Mouse (Mus musculus) intestine, postnatal 0 days (tissue): ENCODE data around the gene 4930518I15Rik. TPM values are rescaled to one million over a fixed set of nuclear protein-coding genes. Genes with fewer than 3 reads are reported as not detected.
"Not testable (repeated sequence)": the region's sequence is repeated elsewhere in the genome, so short reads cannot be mapped to it uniquely, and the experiment has no call there.

Experiments
- ATAC-seq: fragments of 200-750 bp; cut with Nextera tagmentation; 2 replicates; pipeline ENCODE4 v1.8.0; 2017; ENCODE audit warnings: mild to moderate bottlenecking, moderate TSS enrichment, moderate library complexity
- H3K27ac ChIP-seq: fragments of 300-500 bp; sonication (generic); 2 replicates; pipeline ENCODE4 v1.5.1; 2014; ENCODE audit warnings: mild to moderate bottlenecking, low read depth, low read length, moderate library complexity
- H3K27me3 ChIP-seq: fragments of 300-500 bp; sonication (generic); replicated peaks from 2 replicates; pipeline ENCODE4 v1.6.1; 2014; ENCODE audit warnings: low read length, mixed read lengths; ENCODE audit not compliant: control insufficient read depth, insufficient read depth
- H3K36me3 ChIP-seq: fragments of 300-500 bp; sonication (generic); 2 replicates; pipeline ENCODE4 v1.6.1; 2014; ENCODE audit warnings: mild to moderate bottlenecking, moderate library complexity; ENCODE audit not compliant: control insufficient read depth, insufficient read depth
- H3K4me1 ChIP-seq: fragments of 300-500 bp; sonication (generic); replicated peaks from 2 replicates; pipeline ENCODE4 v1.6.1; 2014; ENCODE audit warnings: antibody characterized with exemption, low read length, mixed read lengths; ENCODE audit not compliant: control insufficient read depth, insufficient read depth
- H3K4me2 ChIP-seq: fragments of 300-500 bp; sonication (generic); replicated peaks from 2 replicates; pipeline ENCODE4 v1.6.1; 2014; ENCODE audit warnings: low read depth, mild to moderate bottlenecking, moderate library complexity
- H3K4me3 ChIP-seq: fragments of 300-500 bp; sonication (generic); 2 replicates; pipeline ENCODE4 v1.5.1; 2014; ENCODE audit warnings: low read depth, low read length
- H3K9ac ChIP-seq: fragments of 300-500 bp; sonication (generic); 2 replicates; pipeline ENCODE4 v1.6.1; 2014; ENCODE audit warnings: mild to moderate bottlenecking, low read depth, low read length
- H3K9me3 ChIP-seq: fragments of 300-500 bp; sonication (generic); 2 replicates; pipeline ENCODE4 v1.6.1; 2016; ENCODE audit warnings: mixed run types; ENCODE audit not compliant: control insufficient read depth
- CTCF ChIP-seq: sonication (generic); IDR thresholded peaks from 2 replicates; pipeline ENCODE4 v1.5.1; 2016; ENCODE audit warnings: low read depth, mild to moderate bottlenecking, control low read depth, antibody characterized with exemption, moderate library complexity
- WGBS: fragments of 180-500 bp; shearing (Covaris S2); extraction: QIAGEN DNeasy Blood & Tissue Kit; methylation state at CpG from one replicate; pipeline ENCODE4 v1.1.7; 2014; 5-methylcytosine and 5-hydroxymethylcytosine counted together
- polyA plus RNA-seq: library from polyadenylated mRNA; unstranded; fragments of >200 nt; fragmentation: Nextera tagmentation; extraction: Ambion mirVana; gene quantifications from 2 replicates; pipeline ENCODE4 v1.2.1, GENCODE M21; 2015

Gene 4930518I15Rik
- polyA plus RNA-seq, 1 experiment from 2014 or later: 1.3 TPM

- no peak overlapping the region for H3K27ac ChIP-seq
- no peaks in the 10 kb centered on the region for H3K9me3 ChIP-seq
- H3K4me3 ChIP-seq: no peak overlapping the region
- TF ChIP-seq CTCF: no peak
- H3K9ac ChIP-seq: no peak overlapping the region
- no peak overlapping the region for H3K4me2 ChIP-seq
- no peak for ATAC-seq
- no peaks in the 10 kb centered on the region for H3K27me3 ChIP-seq
- H3K4me1 ChIP-seq: 0 out of 2 replicates have a peak, but pooled peaks cover 5% of the 10 kb centered on the region
- H3K36me3 ChIP-seq: peaks cover 6% of the 10 kb centered on the region; the same call in 1 of the 2 replicates
- 91% methylated on average over 1 of the region's 1 CpGs for WGBS
Measured at GRCm38 (mm10) chr2:156856311-156856710, 1.4 kb downstream of the 4930518I15Rik start.

DNA sequence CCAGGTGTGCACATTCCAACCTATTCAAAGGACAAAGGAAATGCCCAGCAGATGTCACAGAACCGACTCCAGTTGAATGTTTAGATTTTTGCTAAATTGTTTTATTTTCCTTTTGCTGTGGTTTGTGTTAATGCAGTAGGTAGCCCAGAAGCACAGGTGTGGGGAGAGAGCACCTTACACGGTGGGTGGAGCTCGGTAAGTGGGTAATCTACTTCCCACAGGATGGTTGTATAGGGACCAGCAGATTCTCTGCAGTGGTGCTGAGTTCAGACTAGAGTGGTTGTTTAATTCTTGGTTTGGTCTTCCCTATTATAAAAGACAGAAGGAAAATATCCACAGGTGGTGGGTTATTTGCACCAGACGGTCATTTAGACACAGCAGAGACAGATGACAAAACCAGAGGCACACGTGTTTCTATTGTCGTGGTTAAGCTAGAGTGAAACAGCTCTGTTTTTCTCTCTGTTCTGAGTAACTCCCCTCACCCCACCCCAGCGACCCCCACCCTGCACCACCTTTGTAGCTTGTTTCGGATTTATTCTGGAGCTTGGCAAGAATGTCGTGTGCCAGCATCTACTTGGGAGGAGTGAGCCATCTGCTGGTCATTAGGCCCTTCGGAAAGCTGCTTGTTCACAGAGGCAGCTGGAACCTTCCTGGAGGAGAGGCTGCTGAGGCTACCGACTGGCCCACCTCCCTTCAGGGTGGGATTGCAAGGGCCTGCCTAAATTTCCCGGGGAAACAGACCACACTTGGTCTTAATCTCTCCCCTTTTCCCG is 3.6 kb downstream of the 4930518I15Rik start:
- not testable (repeated sequence) for H3K9me3 ChIP-seq, ATAC-seq, H3K4me1 ChIP-seq, H3K4me3 ChIP-seq, H3K27me3 ChIP-seq, H3K4me2 ChIP-seq, H3K27ac ChIP-seq, H3K9ac ChIP-seq
- 48% methylated on average over 13 of the region's 13 CpGs for WGBS
- peaks cover 17% of the 10 kb centered on the region; the same call in 1 of the 2 replicates for H3K36me3 ChIP-seq
- peak; percentile 70 for TF ChIP-seq CTCF

DNA sequence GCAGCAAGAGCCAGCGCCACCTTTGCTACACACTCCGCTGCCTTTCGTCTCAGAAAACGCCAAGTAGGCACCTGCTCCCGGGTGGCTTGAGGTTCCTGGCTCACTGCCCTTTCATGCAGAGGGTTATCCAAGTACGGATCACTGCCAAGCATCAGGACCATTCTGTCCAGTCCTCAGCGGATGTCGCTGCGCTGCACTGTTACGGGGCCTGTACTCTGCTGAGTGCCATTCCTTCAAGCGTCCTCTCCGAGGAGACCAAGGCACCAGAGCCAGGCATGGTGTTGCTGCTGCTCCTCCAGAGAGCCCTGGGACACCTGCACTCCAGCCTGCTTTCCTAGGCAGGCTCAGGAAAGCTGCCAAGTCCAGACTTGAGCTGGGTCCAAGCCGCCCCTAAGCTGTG is 4.2 kb downstream of the 4930518I15Rik start:
- ATAC-seq, H3K4me1 ChIP-seq, H3K9ac ChIP-seq, H3K4me3 ChIP-seq, H3K9me3 ChIP-seq, H3K27me3 ChIP-seq, H3K27ac ChIP-seq, H3K4me2 ChIP-seq: not testable (repeated sequence)
- 87% methylated on average over 7 of the region's 13 CpGs for WGBS
- peaks cover 17% of the 10 kb centered on the region; the same call in 1 of the 2 replicates for H3K36me3 ChIP-seq

GRCm38 (mm10) chr2:156850505-156850904 is 7.2 kb downstream of the 4930518I15Rik start:
- H3K36me3 ChIP-seq: peaks cover 16% of the 10 kb centered on the region
- H3K9me3 ChIP-seq: no peaks in the 10 kb centered on the region
- ATAC-seq: peak; percentile 77
- no peaks in the 10 kb centered on the region for H3K27me3 ChIP-seq
- H3K4me3 ChIP-seq: no peak overlapping the region
- no peaks in the 10 kb centered on the region for H3K4me1 ChIP-seq
- no peak for TF ChIP-seq CTCF
- 59% methylated on average over 5 of the region's 5 CpGs for WGBS
- no peak overlapping the region for H3K9ac ChIP-seq
- H3K27ac ChIP-seq: peak overlapping the region; percentile 35
- H3K4me2 ChIP-seq: no peak overlapping the region

GRCm38 (mm10) chr2:156848526-156849182 is 9.1 kb downstream of the 4930518I15Rik start:
- no peaks in the 10 kb centered on the region for H3K9me3 ChIP-seq
- no peak overlapping the region for H3K27ac ChIP-seq
- 75% methylated on average over 6 of the region's 6 CpGs for WGBS
- no peak overlapping the region for H3K4me2 ChIP-seq
- no peak for ATAC-seq
- peaks cover 16% of the 10 kb centered on the region for H3K36me3 ChIP-seq
- H3K4me3 ChIP-seq: no peak overlapping the region
- H3K4me1 ChIP-seq: no peaks in the 10 kb centered on the region
- no peaks in the 10 kb centered on the region for H3K27me3 ChIP-seq
- no peak for TF ChIP-seq CTCF
- no peak overlapping the region for H3K9ac ChIP-seq

DNA sequence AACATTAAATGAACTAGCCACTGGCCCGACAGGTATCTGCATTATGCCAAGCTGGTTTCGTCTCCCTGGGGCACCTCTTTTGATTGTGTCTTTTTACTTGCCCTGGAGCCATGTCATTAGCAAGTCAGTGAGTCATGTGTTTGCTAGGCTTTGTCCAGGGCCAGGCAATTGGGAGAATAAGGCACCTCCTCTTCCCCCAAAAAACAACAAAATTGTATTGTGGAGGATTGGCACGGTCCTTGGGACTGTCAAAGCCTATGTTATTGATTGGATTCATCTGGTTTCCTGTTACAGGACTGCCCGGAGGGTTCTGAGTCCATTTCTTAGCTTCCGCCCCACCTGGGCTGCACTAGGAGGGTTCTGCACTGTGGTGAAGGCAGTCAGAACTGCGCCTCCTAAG is 10.1 kb downstream of the 4930518I15Rik start:
- H3K4me2 ChIP-seq: no peak overlapping the region
- WGBS: 77% methylated on average over 6 of the region's 6 CpGs
- H3K4me3 ChIP-seq: no peak overlapping the region
- H3K27ac ChIP-seq: no peak overlapping the region
- peaks cover 16% of the 10 kb centered on the region for H3K36me3 ChIP-seq
- no peak for ATAC-seq
- H3K9me3 ChIP-seq: no peaks in the 10 kb centered on the region
- no peak for TF ChIP-seq CTCF
- no peak overlapping the region for H3K9ac ChIP-seq
- H3K4me1 ChIP-seq: no peaks in the 10 kb centered on the region
- H3K27me3 ChIP-seq: no peaks in the 10 kb centered on the region
